Mouse (Mus musculus) liver, embryonic 14 days (tissue): ENCODE data around the gene Gm4216. TPM values are rescaled to one million over a fixed set of nuclear protein-coding genes. Genes with fewer than 3 reads are reported as not detected.

Experiments
- polyA plus RNA-seq: library from polyadenylated mRNA; depleted of rRNA; stranded (reverse); fragments of >200 nt; gene quantifications from 2 replicates; pipeline ENCODE4 v1.2.3, GENCODE M21; 2012; rRNA removed

Gene Gm4216
- not detected in 2 replicates for polyA plus RNA-seq

DNA sequence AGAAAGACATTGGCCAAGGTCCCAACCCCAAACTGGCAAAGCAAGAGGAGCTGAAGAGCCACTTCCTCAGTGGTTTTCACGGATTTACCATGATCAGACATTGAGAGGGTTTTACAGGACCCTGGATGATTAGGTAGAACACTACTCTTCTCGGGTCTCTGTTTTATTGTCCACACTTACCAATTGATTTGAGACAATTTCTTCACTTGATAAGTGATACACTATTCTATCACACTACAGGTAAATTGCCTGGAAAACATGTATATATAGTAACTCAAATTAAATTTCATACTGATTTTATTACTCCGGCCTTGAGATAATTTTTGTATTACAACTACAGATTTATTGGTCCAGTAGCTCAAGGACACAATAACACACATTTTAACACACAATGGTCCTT lies at the start of gene Gm4216:
Gene Gm4216 (minus strand): TSS at position 101 of the 400 bp plus-strand sequence.

DNA sequence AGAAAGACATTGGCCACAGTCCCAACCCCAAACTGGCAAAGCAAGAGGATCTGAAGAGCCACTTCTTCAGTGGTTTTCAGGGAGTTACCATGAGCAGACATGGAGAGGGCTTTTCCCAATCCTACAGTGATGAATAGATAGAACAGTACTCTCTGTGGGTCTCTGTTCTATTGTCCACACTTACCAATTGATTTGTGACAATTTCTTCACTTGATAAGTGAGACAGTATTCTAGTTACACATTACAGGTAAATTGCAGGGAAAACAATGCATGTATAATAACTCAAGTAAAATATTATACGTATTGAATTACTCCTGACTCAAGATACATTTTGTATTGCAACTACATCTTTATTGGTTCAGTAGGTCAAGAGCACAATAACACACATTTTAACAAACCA lies 47.6 kb upstream of the Gm4216 start, which contains the start of gene Gm8720:
Gene Gm8720 (minus strand): TSS at position 101 of the 400 bp plus-strand sequence.

DNA sequence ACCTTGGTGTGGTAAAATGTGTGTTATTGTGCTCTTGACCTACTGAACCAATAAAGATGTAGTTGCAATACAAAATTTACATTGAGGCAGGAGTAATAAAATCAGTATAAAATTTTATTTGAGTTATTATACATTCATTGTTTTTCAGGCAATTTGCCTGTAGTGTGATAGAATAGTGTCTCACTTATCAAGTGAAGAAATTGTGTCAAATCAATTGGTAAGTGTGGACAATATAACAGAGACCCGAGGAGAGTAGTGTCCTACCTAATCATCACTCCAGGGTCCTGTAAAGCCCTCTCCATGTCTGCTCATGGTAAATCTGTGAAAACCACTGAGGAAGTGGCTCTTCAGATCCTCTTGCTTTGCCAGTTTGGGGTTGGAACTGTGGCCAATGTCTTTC lies 35.5 kb upstream of the Gm4216 start, which contains the start of gene Vmn1r163:
Gene Vmn1r163 (plus strand): TSS at position 301 of the 400 bp plus-strand sequence.

DNA sequence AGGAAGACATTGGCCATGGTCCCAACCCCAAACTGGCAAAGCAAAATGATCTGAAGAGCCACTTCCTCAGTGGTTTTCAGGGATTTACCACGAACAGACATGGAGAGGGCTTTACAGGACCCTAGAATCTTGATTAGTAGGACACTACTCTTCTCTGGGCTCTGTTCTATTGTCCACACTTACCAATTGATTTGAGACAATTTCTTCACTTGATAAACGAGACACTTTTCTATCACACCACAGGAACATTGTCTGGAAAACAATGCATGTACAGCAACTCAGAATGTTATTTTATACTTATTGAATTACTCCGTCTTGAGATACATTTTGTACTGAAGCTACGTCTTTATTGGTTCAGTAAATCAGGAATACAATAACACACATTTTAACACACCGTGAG lies 35.1 kb downstream of the Gm4216 start, which contains the start of gene Gm4214:
Gene Gm4214 (minus strand): TSS at position 101 of the 400 bp plus-strand sequence.

Other genes with a start within 250 kb of the Gm4216 start
- gene Vmn1r158, start 229.1 kb downstream of the Gm4216 start, polyA plus RNA-seq: not detected in 2 replicates
- not detected in 2 replicates for gene Vmn1r159, start 176.3 kb downstream of the Gm4216 start, polyA plus RNA-seq
- gene Vmn1r160, start 148.7 kb downstream of the Gm4216 start, polyA plus RNA-seq: not detected in 2 replicates
- gene Gm4214, start 35.2 kb downstream of the Gm4216 start, polyA plus RNA-seq: not detected in 2 replicates
- not detected in 2 replicates for gene Vmn1r163, start 35.6 kb upstream of the Gm4216 start, polyA plus RNA-seq
- not detected in 2 replicates for gene Gm8720, start 47.5 kb upstream of the Gm4216 start, polyA plus RNA-seq
- gene Gm10662, start 124.6 kb upstream of the Gm4216 start, polyA plus RNA-seq: not detected in 2 replicates
- not detected in 2 replicates for gene Vmn1r165, start 197.4 kb upstream of the Gm4216 start, polyA plus RNA-seq
- gene Vmn1r166, start 231.8 kb upstream of the Gm4216 start, polyA plus RNA-seq: not detected in 2 replicates